Mouse (Mus musculus): ENCODE measurements around the gene Galnt10.

DNA sequence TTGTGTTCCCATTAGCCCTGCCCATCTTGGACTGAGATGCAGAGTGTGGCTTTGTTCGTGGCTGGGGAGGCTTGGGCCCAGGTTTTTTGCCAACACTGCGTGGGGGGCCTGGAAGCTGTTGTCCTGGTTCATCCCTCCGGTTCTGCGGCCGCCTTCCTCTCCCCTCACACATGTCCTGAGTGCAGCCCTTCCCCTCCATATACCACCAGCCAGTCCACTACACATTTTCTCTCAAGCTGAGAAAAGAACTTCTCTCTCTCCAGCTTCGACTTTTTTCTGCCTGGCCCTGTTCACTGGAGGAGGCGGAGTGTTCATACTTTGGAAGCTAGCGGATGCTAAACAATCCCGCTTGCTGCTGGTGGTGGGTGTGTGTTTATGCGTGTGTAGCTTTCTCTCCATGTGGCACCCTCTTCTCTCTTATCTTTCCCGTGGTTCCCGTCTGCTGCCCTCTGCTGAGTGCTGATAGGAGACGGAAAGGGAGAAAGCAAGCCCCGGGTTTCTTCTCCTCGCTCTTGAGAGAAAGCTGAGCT, 6.1 kb downstream of the Galnt10 start:
- no peak for TF ChIP-seq CTCF (IDR thresholded peaks at IDR 0.05; ENCODE audit: low read depth, low read length)
- TF ChIP-seq POLR2A (IDR thresholded peaks at IDR 0.05; ENCODE audit: borderline replicate concordance, low read depth, low read length) = no peak
